ENCODE assay signal across 8 mouse cellular contexts in the genomic region with DNA sequence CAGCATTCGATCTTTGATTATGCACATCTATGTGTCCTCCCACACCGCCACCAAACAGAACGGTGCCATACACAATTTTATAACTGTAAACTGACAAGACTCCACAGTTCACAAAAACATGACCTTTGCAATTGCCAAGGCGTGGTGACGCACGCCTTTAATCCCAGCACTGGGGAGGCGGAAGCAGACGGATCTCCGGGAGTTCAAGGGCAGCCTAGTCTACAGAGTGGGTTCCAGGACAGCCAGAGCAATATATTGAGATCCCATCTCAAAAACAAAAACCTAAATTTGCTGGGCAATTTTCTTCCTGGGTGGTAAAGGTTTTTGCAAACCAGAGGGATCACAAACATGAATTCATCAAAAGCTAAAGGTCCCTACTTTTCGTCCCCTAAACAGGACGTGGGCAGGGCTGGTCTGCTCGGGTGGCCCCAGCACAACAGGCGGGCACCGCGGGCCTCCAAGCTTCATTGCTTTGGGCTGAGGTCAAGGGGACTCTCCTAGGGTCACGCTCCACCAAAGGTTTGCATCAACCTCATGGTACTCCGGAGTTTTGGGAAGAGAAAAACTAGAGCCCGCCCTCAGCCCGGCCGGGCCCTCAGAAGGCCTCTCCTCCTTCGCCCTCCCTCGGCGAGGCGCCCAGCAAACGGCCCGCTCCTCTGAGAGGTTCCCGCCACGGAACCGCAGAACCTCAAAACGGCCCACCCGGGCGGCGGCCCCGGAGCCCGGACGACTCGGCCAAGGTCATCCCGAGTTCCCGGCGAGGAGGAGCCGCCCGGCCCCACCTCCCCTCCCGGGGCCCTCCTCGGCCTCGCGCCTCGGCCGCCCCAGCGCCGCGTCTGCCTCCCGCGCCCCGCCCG. TPM values are rescaled to one million over a fixed set of nuclear protein-coding genes. Genes with fewer than 3 reads are reported as not detected.
DNase-seq lines count a peak whose midpoint lies in the region; ATAC-seq and TF ChIP-seq lines count a peak whose summit lies in the region.

No protein-coding gene starts in this region.

- peak overlapping the region; percentile 80 for H3K4me3 ChIP-seq in spleen, adult 2 months (ENCODE audit: extremely low read depth, insufficient read depth, insufficient read length)
- H3K4me3 ChIP-seq in hindbrain, postnatal 0 days (ENCODE audit: low read length) = peak overlapping the region; percentile 95
- H3K4me3 ChIP-seq in limb, embryonic 14.5 days (replicated peaks; ENCODE audit: low read length) = peak overlapping the region; percentile 91
- peak overlapping the region; percentile 79 for H3K4me3 ChIP-seq in midbrain, embryonic 13.5 days (replicated peaks)

- H3K4me2 ChIP-seq in hindbrain, postnatal 0 days (ENCODE audit: low read depth, low read length) = peak overlapping the region; percentile 85
- peak overlapping the region; percentile 65 for H3K4me2 ChIP-seq in limb, embryonic 14.5 days (replicated peaks; ENCODE audit: low read depth, low read length, severe bottlenecking)
- peak overlapping the region; percentile 73 for H3K4me2 ChIP-seq in midbrain, embryonic 13.5 days (replicated peaks)

- H3K4me1 ChIP-seq in spleen, adult 2 months (ENCODE audit: control insufficient read depth, insufficient read depth, insufficient read length) = peaks cover 9% of the 10 kb centered on the region; the same call in 1 of the 2 replicates
- H3K4me1 ChIP-seq in hindbrain, postnatal 0 days (ENCODE audit: insufficient read depth, low read length) = peaks cover 6% of the 10 kb centered on the region; the same call in 1 of the 2 replicates
- H3K4me1 ChIP-seq in limb, embryonic 14.5 days (ENCODE audit: control insufficient read depth, insufficient read depth, low read length) = peaks cover 11% of the 10 kb centered on the region
- H3K4me1 ChIP-seq in midbrain, embryonic 13.5 days (replicated peaks) = peaks cover 17% of the 10 kb centered on the region

- peak overlapping the region; percentile 57 for H3K27ac ChIP-seq in spleen, adult 2 months (ENCODE audit: insufficient read depth, low read length)
- H3K27ac ChIP-seq in hindbrain, postnatal 0 days = peak overlapping the region; percentile 76
- peak overlapping the region; percentile 82 for H3K27ac ChIP-seq in limb, embryonic 14.5 days (replicated peaks; ENCODE audit: low read depth, low read length)
- H3K27ac ChIP-seq in midbrain, embryonic 13.5 days = peak overlapping the region; percentile 68; the same call in 1 of the 2 replicates

- peak in 1 of 2 experiments; percentile 41 for DNase-seq in spleen, adult 2 months (ENCODE audit: low read depth in 1 of 2, low spot score in 2 of 2)
- no peak for DNase-seq in spleen, adult 12 weeks (ENCODE audit: low spot score)
- DNase-seq in c-Kit-positive CD71-negative TER-119-negative erythroid progenitor cells, embryonic 14.5 days (ENCODE audit: low read depth) = peak; percentile 23
- peak; percentile 65 for DNase-seq in gastrocnemius, adult 18-20 months (ENCODE audit: low spot score)
- DNase-seq in hindbrain, postnatal 0 days (ENCODE audit: low spot score) = peak; percentile 9
- DNase-seq in limb, embryonic 14.5 days (ENCODE audit: low spot score) = peak; percentile 29
- DNase-seq in thymus, postnatal 0 days (ENCODE audit: low spot score) = peak; percentile 46

- ATAC-seq in hindbrain, postnatal 0 days = peak; percentile 88
- peak; percentile 86 for ATAC-seq in limb, embryonic 14.5 days (ENCODE audit: low FRiP score, low read depth)
- ATAC-seq in midbrain, embryonic 13.5 days = peak; percentile 91

- H3K9ac ChIP-seq in hindbrain, postnatal 0 days (replicated peaks; ENCODE audit: low read length) = peak overlapping the region; percentile 95
- H3K9ac ChIP-seq in limb, embryonic 14.5 days (ENCODE audit: low read depth, low read length, severe bottlenecking) = peak overlapping the region; percentile 98
- peak overlapping the region; percentile 90 for H3K9ac ChIP-seq in midbrain, embryonic 13.5 days (replicated peaks)

- no peaks in the 10 kb centered on the region for H3K9me3 ChIP-seq in hindbrain, postnatal 0 days (ENCODE audit: low read length)
- H3K9me3 ChIP-seq in limb, embryonic 14.5 days (ENCODE audit: control insufficient read depth, low read length) = no peaks in the 10 kb centered on the region
- no peaks in the 10 kb centered on the region for H3K9me3 ChIP-seq in midbrain, embryonic 13.5 days

- TF ChIP-seq CTCF in spleen, adult 2 months (IDR thresholded peaks at IDR 0.05; ENCODE audit: extremely low read depth, insufficient read depth, insufficient read length, insufficient replicate concordance) = no peak
- TF ChIP-seq CTCF in hindbrain, postnatal 0 days (IDR thresholded peaks at IDR 0.05; ENCODE audit: low read depth) = no peak

- WGBS in spleen, adult 2 months = 4% methylated on average over 40 of the region's 55 CpGs
- WGBS in hindbrain, postnatal 0 days = 4% methylated on average over 47 of the region's 55 CpGs
- whole genome bisulfite sequencing in limb, embryonic 14.5 days = 11% methylated on average over 20 of the region's 55 CpGs
- WGBS in midbrain, embryonic 13.5 days = 5% methylated on average over 55 of the region's 55 CpGs

- no peak for TF ChIP-seq POLR2A in spleen, adult 2 months (IDR thresholded peaks at IDR 0.05; ENCODE audit: low read depth, low read length)
- no peak for TF ChIP-seq POLR2A in limb, embryonic 14.5 days (IDR thresholded peaks at IDR 0.05; ENCODE audit: borderline replicate concordance, extremely low read depth, insufficient read depth, insufficient read length)

- peaks cover 5% of the 10 kb centered on the region for H3K36me3 ChIP-seq in spleen, adult 2 months (ENCODE audit: control insufficient read depth, insufficient read depth, low read length)
- peaks cover 5% of the 10 kb centered on the region; the same call in 1 of the 2 replicates for H3K36me3 ChIP-seq in hindbrain, postnatal 0 days (ENCODE audit: insufficient read depth, low read length)
- peaks cover 22% of the 10 kb centered on the region for H3K36me3 ChIP-seq in limb, embryonic 14.5 days (ENCODE audit: control insufficient read depth, insufficient read depth, low read length)
- peaks cover 20% of the 10 kb centered on the region for H3K36me3 ChIP-seq in midbrain, embryonic 13.5 days

- H3K27me3 ChIP-seq in spleen, adult 2 months (ENCODE audit: control insufficient read depth, insufficient read depth, low read length) = no peaks in the 10 kb centered on the region
- no peaks in the 10 kb centered on the region for H3K27me3 ChIP-seq in hindbrain, postnatal 0 days (ENCODE audit: insufficient read depth, low read length)
- no peaks in the 10 kb centered on the region for H3K27me3 ChIP-seq in limb, embryonic 14.5 days (ENCODE audit: control insufficient read depth, insufficient read depth, low read length)
- no peaks in the 10 kb centered on the region for H3K27me3 ChIP-seq in midbrain, embryonic 13.5 days

RNA-seq across cellular contexts. Expression of gene Kansl3, which starts 0.6 kb away (rescaled TPM):
- 25.9 and 29.8 TPM in 2 replicates for polyA plus RNA-seq in spleen, adult 2 months (2012; rRNA removed)
- total RNA-seq in gastrocnemius, adult 18-20 months (2021) = 10 to 100 TPM; 31.9 to 40.6 TPM
- total RNA-seq in hindbrain, postnatal 0 days (2014; rRNA removed) = 60.0 and 60.4 TPM in 2 replicates
- 29.6 and 31.5 TPM in 2 replicates for polyA plus RNA-seq in hindbrain, postnatal 0 days (2015; fragmentation: Nextera tagmentation; extraction: Ambion mirVana)
- polyA plus RNA-seq in limb, embryonic 14.5 days (2012; rRNA removed) = 63.5 and 75.2 TPM in 2 replicates
- 38.6 and 43.9 TPM in 2 replicates for polyA plus RNA-seq in limb, embryonic 14.5 days (2014; fragmentation: Nextera tagmentation; extraction: Ambion mirVana)
- polyA plus RNA-seq in midbrain, embryonic 13.5 days (2015; fragmentation: Nextera tagmentation; extraction: Ambion mirVana) = 40.6 and 41.9 TPM in 2 replicates
- polyA plus RNA-seq in thymus, postnatal 0 days (2015; fragmentation: Nextera tagmentation; extraction: Ambion mirVana) = 26.0 and 29.4 TPM in 2 replicates

RNA-seq across cellular contexts. Expression of gene Fer1l5, which starts 3.8 kb away (rescaled TPM):
- not detected in 2 replicates for polyA plus RNA-seq in spleen, adult 2 months (2012; rRNA removed)
- total RNA-seq in gastrocnemius, adult 18-20 months (2021) = not detected
- not detected in 2 replicates for total RNA-seq in hindbrain, postnatal 0 days (2014; rRNA removed)
- polyA plus RNA-seq in hindbrain, postnatal 0 days (2015; fragmentation: Nextera tagmentation; extraction: Ambion mirVana) = 0.73 and 1.2 TPM in 2 replicates
- polyA plus RNA-seq in limb, embryonic 14.5 days (2012; rRNA removed) = 0.03 and 0.04 TPM in 2 replicates
- 0.50 and 0.80 TPM in 2 replicates for polyA plus RNA-seq in limb, embryonic 14.5 days (2014; fragmentation: Nextera tagmentation; extraction: Ambion mirVana)
- 1.9 and 2.5 TPM in 2 replicates for polyA plus RNA-seq in midbrain, embryonic 13.5 days (2015; fragmentation: Nextera tagmentation; extraction: Ambion mirVana)
- 0.49 and 0.61 TPM in 2 replicates for polyA plus RNA-seq in thymus, postnatal 0 days (2015; fragmentation: Nextera tagmentation; extraction: Ambion mirVana)
